ENCODE assay signal across 21 mouse cellular contexts in genomic region chr19:20796001-20796400, GRCm38 (mm10).
DNase-seq lines count a peak whose midpoint lies in the region; ATAC-seq and TF ChIP-seq lines count a peak whose summit lies in the region.
"Had no signal": no experiment of that assay in that cellular context is flagged by ENCODE, and none has a peak within 500 bp of the region (broad histone marks: within the 10 kb centered on the region; RNA-seq: fewer than 3 reads in every experiment).

No protein-coding gene starts in this region.

- H3K4me1 ChIP-seq in embryonic facial prominence, embryonic 11.5 days (ENCODE audit: control insufficient read depth, insufficient read depth, low read length) = no peaks in the 10 kb centered on the region
- H3K4me1 ChIP-seq in embryonic facial prominence, embryonic 10.5 days = no peaks in the 10 kb centered on the region
- H3K4me1 ChIP-seq in limb, embryonic 14.5 days (ENCODE audit: control insufficient read depth, insufficient read depth, low read length) = no peaks in the 10 kb centered on the region
- no peaks in the 10 kb centered on the region for H3K4me1 ChIP-seq in limb, embryonic 10.5 days
- no peaks in the 10 kb centered on the region for H3K4me1 ChIP-seq in embryonic facial prominence, embryonic 14.5 days (ENCODE audit: control insufficient read depth, insufficient read depth, low read length)
- no peaks in the 10 kb centered on the region for H3K4me1 ChIP-seq in intestine, embryonic 16.5 days (ENCODE audit: control insufficient read depth, insufficient read depth, low read length)
- H3K4me1 ChIP-seq: heart, embryonic 15.5 days had no signal

- no peaks in the 10 kb centered on the region for H3K9me3 ChIP-seq in embryonic facial prominence, embryonic 11.5 days (replicated peaks; ENCODE audit: control insufficient read depth, low read length)
- H3K9me3 ChIP-seq in embryonic facial prominence, embryonic 10.5 days = no peaks in the 10 kb centered on the region
- no peaks in the 10 kb centered on the region for H3K9me3 ChIP-seq in limb, embryonic 14.5 days (ENCODE audit: control insufficient read depth, low read length)
- no peaks in the 10 kb centered on the region for H3K9me3 ChIP-seq in limb, embryonic 10.5 days (replicated peaks)
- H3K9me3 ChIP-seq in embryonic facial prominence, embryonic 14.5 days (ENCODE audit: control insufficient read depth, low read length) = no peaks in the 10 kb centered on the region
- H3K9me3 ChIP-seq in intestine, embryonic 16.5 days (ENCODE audit: control insufficient read depth, low read length) = no peaks in the 10 kb centered on the region
- H3K9me3 ChIP-seq: heart, embryonic 15.5 days; hindbrain, embryonic 13.5 days had no signal

- no peak overlapping the region for H3K4me2 ChIP-seq in embryonic facial prominence, embryonic 11.5 days (ENCODE audit: low read depth, low read length)
- no peak overlapping the region for H3K4me2 ChIP-seq in limb, embryonic 14.5 days (replicated peaks; ENCODE audit: low read depth, low read length, severe bottlenecking)
- H3K4me2 ChIP-seq in embryonic facial prominence, embryonic 14.5 days (ENCODE audit: low read depth, low read length) = no peak overlapping the region
- H3K4me2 ChIP-seq in intestine, embryonic 16.5 days (ENCODE audit: low read depth, low read length) = no peak overlapping the region
- H3K4me2 ChIP-seq: heart, embryonic 11.5 days; heart, embryonic 15.5 days; hindbrain, embryonic 13.5 days had no signal

- no peak overlapping the region for H3K9ac ChIP-seq in embryonic facial prominence, embryonic 11.5 days (replicated peaks; ENCODE audit: low read length)
- no peak overlapping the region for H3K9ac ChIP-seq in limb, embryonic 14.5 days (ENCODE audit: low read depth, low read length, severe bottlenecking)
- no peak overlapping the region for H3K9ac ChIP-seq in embryonic facial prominence, embryonic 14.5 days (ENCODE audit: low read depth, low read length)
- H3K9ac ChIP-seq in intestine, embryonic 16.5 days (ENCODE audit: low read depth, low read length) = no peak overlapping the region
- H3K9ac ChIP-seq: heart, embryonic 15.5 days; hindbrain, embryonic 13.5 days had no signal

- intact Hi-C loops in gastrocnemius, adult 2 months (cut with DNase I) = no loop called here

- no peak for TF ChIP-seq CTCF in gastrocnemius, adult 2 months (IDR thresholded peaks at IDR 0.05)

- peak; percentile 50 for DNase-seq in embryonic facial prominence, embryonic 11.5 days (ENCODE audit: low spot score)
- no peak for DNase-seq in embryonic facial prominence, embryonic 10.5 days (ENCODE audit: low spot score)
- DNase-seq in limb, embryonic 14.5 days (ENCODE audit: low spot score) = peak; percentile 69
- DNase-seq in limb, embryonic 10.5 days (ENCODE audit: low spot score) = no peak
- DNase-seq in NIH3T3 (ENCODE audit: low read depth) = peak; percentile 66
- DNase-seq in embryonic facial prominence, embryonic 14.5 days (ENCODE audit: low spot score) = peak; percentile 74
- no peak for DNase-seq in gastrocnemius, adult 2 months
- DNase-seq: adrenal gland, postnatal 25 days; cerebellum, adult 18-20 months; cerebellum, adult 9-11 months; cerebellum, postnatal 36 days; gastrocnemius, postnatal 14 days; heart, adult 2 months; heart, postnatal 14 days had no signal

- no peak overlapping the region for H3K27ac ChIP-seq in embryonic facial prominence, embryonic 11.5 days (replicated peaks; ENCODE audit: low read depth, low read length)
- H3K27ac ChIP-seq in embryonic facial prominence, embryonic 10.5 days (replicated peaks) = no peak overlapping the region
- no peak overlapping the region for H3K27ac ChIP-seq in limb, embryonic 14.5 days (replicated peaks; ENCODE audit: low read depth, low read length)
- no peak overlapping the region for H3K27ac ChIP-seq in limb, embryonic 10.5 days
- no peak overlapping the region for H3K27ac ChIP-seq in embryonic facial prominence, embryonic 14.5 days (replicated peaks; ENCODE audit: low read depth, low read length)
- H3K27ac ChIP-seq in intestine, embryonic 16.5 days (ENCODE audit: low read length) = no peak overlapping the region
- no peak overlapping the region for H3K27ac ChIP-seq in gastrocnemius, adult 2 months
- H3K27ac ChIP-seq: heart, adult 2 months; heart, embryonic 15.5 days; hindbrain, postnatal 0 days had no signal

- ATAC-seq in embryonic facial prominence, embryonic 11.5 days (replicated peaks; ENCODE audit: insufficient number of reproducible peaks, low FRiP score, low TSS enrichment, low read depth) = no peak
- ATAC-seq in limb, embryonic 14.5 days (ENCODE audit: low FRiP score, low read depth) = peak; percentile 41; the same call in 1 of the 2 replicates
- ATAC-seq in embryonic facial prominence, embryonic 14.5 days (ENCODE audit: low read depth) = no peak
- ATAC-seq in intestine, embryonic 16.5 days = no peak
- ATAC-seq: activated CD4-positive, CD25-positive, alpha-beta regulatory T cell, adult 4 months; forebrain, embryonic 16.5 days; hindbrain, postnatal 0 days had no signal

- no peaks in the 10 kb centered on the region for H3K36me3 ChIP-seq in embryonic facial prominence, embryonic 11.5 days (replicated peaks; ENCODE audit: control insufficient read depth, insufficient read depth, low read depth, low read length)
- H3K36me3 ChIP-seq in embryonic facial prominence, embryonic 10.5 days (replicated peaks) = no peaks in the 10 kb centered on the region
- H3K36me3 ChIP-seq in limb, embryonic 14.5 days (ENCODE audit: control insufficient read depth, insufficient read depth, low read length) = no peaks in the 10 kb centered on the region
- H3K36me3 ChIP-seq in limb, embryonic 10.5 days = no peaks in the 10 kb centered on the region
- H3K36me3 ChIP-seq in embryonic facial prominence, embryonic 14.5 days (ENCODE audit: control insufficient read depth, insufficient read depth, low read length) = no peaks in the 10 kb centered on the region
- H3K36me3 ChIP-seq in intestine, embryonic 16.5 days (ENCODE audit: control insufficient read depth, insufficient read depth, low read length) = no peaks in the 10 kb centered on the region
- H3K36me3 ChIP-seq: heart, embryonic 15.5 days; hindbrain, embryonic 13.5 days had no signal

- no peak for TF ChIP-seq POLR2A in limb, embryonic 14.5 days (IDR thresholded peaks at IDR 0.05; ENCODE audit: borderline replicate concordance, extremely low read depth, insufficient read depth, insufficient read length)

- H3K27me3 ChIP-seq in embryonic facial prominence, embryonic 11.5 days (ENCODE audit: control insufficient read depth, insufficient read depth, low read length) = no peaks in the 10 kb centered on the region
- no peaks in the 10 kb centered on the region for H3K27me3 ChIP-seq in embryonic facial prominence, embryonic 10.5 days (replicated peaks; ENCODE audit: low read depth, poor library complexity, severe bottlenecking)
- no peaks in the 10 kb centered on the region for H3K27me3 ChIP-seq in limb, embryonic 14.5 days (ENCODE audit: control insufficient read depth, insufficient read depth, low read length)
- no peaks in the 10 kb centered on the region for H3K27me3 ChIP-seq in limb, embryonic 10.5 days (ENCODE audit: low read depth, poor library complexity, severe bottlenecking)
- H3K27me3 ChIP-seq in embryonic facial prominence, embryonic 14.5 days (replicated peaks; ENCODE audit: control insufficient read depth, insufficient read depth, low read length) = no peaks in the 10 kb centered on the region
- H3K27me3 ChIP-seq in intestine, embryonic 16.5 days (replicated peaks; ENCODE audit: control insufficient read depth, insufficient read depth, low read length) = no peaks in the 10 kb centered on the region
- H3K27me3 ChIP-seq: heart, embryonic 15.5 days; hindbrain, embryonic 13.5 days had no signal

- no peak overlapping the region for H3K4me3 ChIP-seq in embryonic facial prominence, embryonic 11.5 days (ENCODE audit: low read depth, low read length)
- H3K4me3 ChIP-seq in embryonic facial prominence, embryonic 10.5 days = no peak overlapping the region
- H3K4me3 ChIP-seq in limb, embryonic 14.5 days (replicated peaks; ENCODE audit: low read length) = no peak overlapping the region
- no peak overlapping the region for H3K4me3 ChIP-seq in limb, embryonic 10.5 days
- no peak overlapping the region for H3K4me3 ChIP-seq in embryonic facial prominence, embryonic 14.5 days (ENCODE audit: low read depth, low read length)
- H3K4me3 ChIP-seq in intestine, embryonic 16.5 days (ENCODE audit: low read length) = no peak overlapping the region
- no peak overlapping the region for H3K4me3 ChIP-seq in gastrocnemius, adult 2 months
- H3K4me3 ChIP-seq: heart, adult 2 months; heart, embryonic 15.5 days; hindbrain, embryonic 13.5 days had no signal

- WGBS in embryonic facial prominence, embryonic 11.5 days = 63% methylated on average over 4 of the region's 4 CpGs
- WGBS in embryonic facial prominence, embryonic 10.5 days = 75% methylated on average over 4 of the region's 4 CpGs
- 27% methylated on average over 4 of the region's 4 CpGs for WGBS in limb, embryonic 14.5 days
- WGBS in limb, embryonic 10.5 days = 72% methylated on average over 4 of the region's 4 CpGs
- WGBS in embryonic facial prominence, embryonic 14.5 days = 31% methylated on average over 4 of the region's 4 CpGs
- WGBS in intestine, embryonic 16.5 days = 45% methylated on average over 4 of the region's 4 CpGs

Comparison
In these comparisons a context has a peak if more than half of its experiments do, and no peak if none do; other contexts are left out.
1. DNase-seq: peak in embryonic facial prominence, embryonic 11.5 days (single experiment), limb, embryonic 14.5 days (single experiment), NIH3T3 (single experiment) and embryonic facial prominence, embryonic 14.5 days (single experiment); none in embryonic facial prominence, embryonic 10.5 days (single experiment), limb, embryonic 10.5 days (single experiment) and gastrocnemius, adult 2 months (single experiment).